Mouse (Mus musculus) ES-E14 (cell line): ENCODE data around the gene Faap20.

ENCODE experiments used
- CHD2 ChIP-seq: IDR thresholded peaks from 2 replicates; pipeline ENCODE4 v1.6.1; 2014; ENCODE audit warnings: mild to moderate bottlenecking, low read depth, low read length, inconsistent platforms
- HCFC1 ChIP-seq: IDR thresholded peaks from 2 replicates; pipeline ENCODE4 v1.6.1; 2012; ENCODE audit warnings: low read length, inconsistent platforms, borderline replicate concordance; ENCODE audit not compliant: insufficient read depth
- ZC3H11A ChIP-seq: IDR thresholded peaks from 2 replicates; pipeline ENCODE4 v1.6.1; 2012; ENCODE audit warnings: low read depth, mild to moderate bottlenecking, inconsistent platforms, low read length, borderline replicate concordance

GRCm38 (mm10) chr4:155283001-155283503, 33.5 kb downstream of the Faap20 start:
- TF ChIP-seq ZC3H11A (no peak), HCFC1 (no peak), CHD2 (no peak)
